Mouse (Mus musculus): ENCODE results near the gene Fbxo28. TPM values are rescaled to one million over a fixed set of nuclear protein-coding genes. Genes with fewer than 3 reads are reported as not detected.

Fbxo28 gene
- polyA plus RNA-seq, 1 experiment from 2014 or later: 31.8 TPM

DNA sequence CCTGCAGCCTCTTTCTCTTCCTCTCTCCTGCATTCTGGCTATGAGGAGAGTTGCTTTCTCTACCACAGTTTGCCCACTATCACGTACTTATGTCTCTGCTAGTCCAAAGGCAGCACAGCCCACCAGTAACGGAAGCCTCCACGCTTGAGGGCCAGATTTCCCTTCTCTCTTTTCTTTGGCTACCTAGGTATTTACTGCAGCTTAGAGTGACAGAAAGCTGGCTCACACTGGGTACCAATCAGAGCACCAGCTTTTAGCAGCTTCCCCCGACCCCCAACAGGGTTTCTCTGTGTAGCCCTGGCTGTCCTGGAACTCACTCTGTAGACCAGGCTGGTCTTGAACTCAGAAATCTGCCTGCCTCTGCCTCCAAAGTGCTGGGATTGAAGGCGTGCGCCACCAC is 36.1 kb upstream of the Fbxo28 start:
- no peak overlapping the region for H3K27ac ChIP-seq (replicated peaks; ENCODE audit: low read depth, low read length)
- ATAC-seq (replicated peaks; ENCODE audit: insufficient number of reproducible peaks, low FRiP score, low TSS enrichment, low read depth) (no peak), DNase-seq (ENCODE audit: low spot score) (no peak)
- no peak overlapping the region for H3K4me3 ChIP-seq (ENCODE audit: low read depth, low read length)
- 83% methylated on average over 6 of the region's 6 CpGs for WGBS
- H3K9me3 ChIP-seq (replicated peaks; ENCODE audit: control insufficient read depth, low read length): no peaks in the 10 kb centered on the region
- no peaks in the 10 kb centered on the region for H3K27me3 ChIP-seq (ENCODE audit: control insufficient read depth, insufficient read depth, low read length)
- no peak overlapping the region for H3K4me2 ChIP-seq (ENCODE audit: low read depth, low read length)
- no peak overlapping the region for H3K9ac ChIP-seq (replicated peaks; ENCODE audit: low read length)
- H3K4me1 ChIP-seq (ENCODE audit: control insufficient read depth, insufficient read depth, low read length): no peaks in the 10 kb centered on the region
- H3K36me3 ChIP-seq (replicated peaks; ENCODE audit: control insufficient read depth, insufficient read depth, low read depth, low read length): no peaks in the 10 kb centered on the region

DNA sequence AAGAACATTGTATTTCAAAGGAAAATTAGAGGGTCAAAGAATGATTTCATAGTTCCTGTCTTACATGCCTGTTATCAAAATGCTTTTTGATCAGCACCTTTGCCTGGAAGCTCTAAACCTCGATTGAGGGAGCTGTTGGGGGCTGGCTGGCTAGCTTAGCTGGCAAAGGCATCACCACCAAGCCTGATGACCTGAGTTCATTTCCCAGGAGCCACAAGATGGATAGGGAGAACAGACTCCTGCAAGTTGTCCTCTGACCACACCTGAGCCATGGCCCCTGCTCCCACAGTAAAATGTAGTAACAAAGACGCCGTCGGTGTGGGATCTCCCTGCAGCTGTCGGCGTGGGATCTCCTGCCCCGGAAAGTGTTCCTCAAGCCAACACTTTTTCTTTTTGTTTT is 35.4 kb upstream of the Fbxo28 start:
- no peak overlapping the region for H3K4me2 ChIP-seq (ENCODE audit: low read depth, low read length)

DNA sequence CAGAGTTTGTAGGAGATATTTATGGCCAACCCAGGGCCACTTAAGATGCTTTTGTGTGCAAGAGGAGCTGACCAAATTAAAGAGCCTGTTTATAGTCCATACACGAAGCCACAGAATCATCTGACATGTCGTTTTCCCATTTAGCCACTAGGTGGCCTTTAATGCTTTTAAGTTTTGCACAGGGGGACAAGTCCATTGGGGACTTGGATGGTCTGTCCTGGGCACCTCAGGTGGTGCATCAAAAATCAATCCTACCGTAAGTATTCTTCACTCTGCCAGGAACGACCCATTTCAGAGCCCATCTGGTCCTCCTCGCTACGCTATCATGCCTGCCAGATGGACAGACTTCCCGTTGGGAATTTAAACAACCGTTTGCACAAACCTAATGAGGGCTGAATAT is 34.8 kb upstream of the Fbxo28 start:
- Histone ChIP-seq H3K27ac (replicated peaks; ENCODE audit: low read depth, low read length) (no peak overlapping the region), H3K9ac (replicated peaks; ENCODE audit: low read length) (no peak overlapping the region), H3K4me1 (ENCODE audit: control insufficient read depth, insufficient read depth, low read length) (no peaks in the 10 kb centered on the region), H3K36me3 (replicated peaks; ENCODE audit: control insufficient read depth, insufficient read depth, low read depth, low read length) (no peaks in the 10 kb centered on the region), H3K4me3 (ENCODE audit: low read depth, low read length) (no peak overlapping the region), H3K4me2 (ENCODE audit: low read depth, low read length) (no peak overlapping the region), H3K27me3 (ENCODE audit: control insufficient read depth, insufficient read depth, low read length) (no peaks in the 10 kb centered on the region), H3K9me3 (replicated peaks; ENCODE audit: control insufficient read depth, low read length) (no peaks in the 10 kb centered on the region)
- ATAC-seq (replicated peaks; ENCODE audit: insufficient number of reproducible peaks, low FRiP score, low TSS enrichment, low read depth) (no peak), DNase-seq (ENCODE audit: low spot score) (peak; percentile 79)
- 29% methylated on average over 8 of the region's 8 CpGs for WGBS

More for the DNA sequence above, 35.4 kb upstream of the Fbxo28 start:
- Histone ChIP-seq H3K36me3 (replicated peaks; ENCODE audit: control insufficient read depth, insufficient read depth, low read depth, low read length) (no peaks in the 10 kb centered on the region), H3K9me3 (replicated peaks; ENCODE audit: control insufficient read depth, low read length) (no peaks in the 10 kb centered on the region), H3K27ac (replicated peaks; ENCODE audit: low read depth, low read length) (no peak overlapping the region), H3K4me3 (ENCODE audit: low read depth, low read length) (no peak overlapping the region), H3K27me3 (ENCODE audit: control insufficient read depth, insufficient read depth, low read length) (no peaks in the 10 kb centered on the region), H3K4me1 (ENCODE audit: control insufficient read depth, insufficient read depth, low read length) (no peaks in the 10 kb centered on the region), H3K9ac (replicated peaks; ENCODE audit: low read length) (no peak overlapping the region)
- ATAC-seq (replicated peaks; ENCODE audit: insufficient number of reproducible peaks, low FRiP score, low TSS enrichment, low read depth) (no peak), DNase-seq (ENCODE audit: low spot score) (no peak)
- WGBS: 85% methylated on average over 7 of the region's 7 CpGs

DNA sequence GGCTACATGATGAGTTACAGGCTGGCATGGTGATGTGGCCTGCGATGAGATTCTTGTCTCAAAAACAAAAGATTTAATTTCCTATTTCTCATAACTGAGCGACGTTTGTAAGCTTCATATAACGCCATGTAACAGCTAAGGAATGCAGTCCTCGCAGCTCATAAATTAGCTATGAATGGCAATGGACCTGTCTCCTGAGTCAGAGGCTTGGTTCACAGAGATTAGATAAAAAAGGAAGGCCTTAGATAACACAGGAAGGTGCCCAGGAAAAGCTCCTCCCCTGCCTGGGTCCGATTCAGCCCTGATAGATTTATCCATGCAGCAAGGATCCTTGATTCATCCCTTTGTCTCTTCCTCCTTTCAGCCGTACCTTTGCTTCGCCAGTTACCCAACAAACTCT is 30.5 kb upstream of the Fbxo28 start:
- Histone ChIP-seq H3K9ac (replicated peaks; ENCODE audit: low read length) (no peak overlapping the region), H3K27me3 (ENCODE audit: control insufficient read depth, insufficient read depth, low read length) (no peaks in the 10 kb centered on the region; the same call in 1 of the 2 replicates), H3K4me3 (ENCODE audit: low read depth, low read length) (no peak overlapping the region), H3K4me1 (ENCODE audit: control insufficient read depth, insufficient read depth, low read length) (no peaks in the 10 kb centered on the region), H3K27ac (replicated peaks; ENCODE audit: low read depth, low read length) (no peak overlapping the region), H3K9me3 (replicated peaks; ENCODE audit: control insufficient read depth, low read length) (no peaks in the 10 kb centered on the region), H3K4me2 (ENCODE audit: low read depth, low read length) (no peak overlapping the region), H3K36me3 (replicated peaks; ENCODE audit: control insufficient read depth, insufficient read depth, low read depth, low read length) (no peaks in the 10 kb centered on the region)
- ATAC-seq (replicated peaks; ENCODE audit: insufficient number of reproducible peaks, low FRiP score, low TSS enrichment, low read depth): no peak
- WGBS: 81% methylated on average over 8 of the region's 8 CpGs
- DNase-seq (ENCODE audit: low spot score): no peak

DNA sequence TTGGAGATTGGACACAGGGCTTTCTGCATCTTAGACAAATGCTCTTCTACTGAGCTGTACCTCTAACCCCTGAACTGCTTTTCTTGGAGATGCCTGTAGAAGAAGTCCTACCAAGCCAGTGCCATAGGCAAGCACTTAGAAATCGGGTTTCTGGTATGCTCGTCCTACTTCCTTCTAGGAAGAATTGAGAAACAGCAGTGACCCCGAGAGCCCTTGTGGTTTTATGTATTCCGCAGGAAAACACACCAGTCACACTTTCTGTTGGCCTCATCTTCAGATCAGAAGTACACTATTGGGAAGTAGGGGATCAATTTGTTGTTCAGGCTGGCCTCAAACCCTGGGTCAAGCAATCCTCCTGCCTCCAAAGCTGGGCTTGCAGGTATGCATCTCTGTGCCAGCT is 28.0 kb upstream of the Fbxo28 start:
- Histone ChIP-seq H3K27me3 (ENCODE audit: control insufficient read depth, insufficient read depth, low read length) (no peaks in the 10 kb centered on the region; the same call in 1 of the 2 replicates), H3K4me3 (ENCODE audit: low read depth, low read length) (no peak overlapping the region), H3K4me1 (ENCODE audit: control insufficient read depth, insufficient read depth, low read length) (no peaks in the 10 kb centered on the region), H3K27ac (replicated peaks; ENCODE audit: low read depth, low read length) (no peak overlapping the region), H3K4me2 (ENCODE audit: low read depth, low read length) (no peak overlapping the region), H3K9ac (replicated peaks; ENCODE audit: low read length) (no peak overlapping the region), H3K36me3 (replicated peaks; ENCODE audit: control insufficient read depth, insufficient read depth, low read depth, low read length) (no peaks in the 10 kb centered on the region), H3K9me3 (replicated peaks; ENCODE audit: control insufficient read depth, low read length) (no peaks in the 10 kb centered on the region)
- ATAC-seq (replicated peaks; ENCODE audit: insufficient number of reproducible peaks, low FRiP score, low TSS enrichment, low read depth) (no peak), DNase-seq (ENCODE audit: low spot score) (no peak)
- whole genome bisulfite sequencing: 78% methylated on average over 4 of the region's 4 CpGs

DNA sequence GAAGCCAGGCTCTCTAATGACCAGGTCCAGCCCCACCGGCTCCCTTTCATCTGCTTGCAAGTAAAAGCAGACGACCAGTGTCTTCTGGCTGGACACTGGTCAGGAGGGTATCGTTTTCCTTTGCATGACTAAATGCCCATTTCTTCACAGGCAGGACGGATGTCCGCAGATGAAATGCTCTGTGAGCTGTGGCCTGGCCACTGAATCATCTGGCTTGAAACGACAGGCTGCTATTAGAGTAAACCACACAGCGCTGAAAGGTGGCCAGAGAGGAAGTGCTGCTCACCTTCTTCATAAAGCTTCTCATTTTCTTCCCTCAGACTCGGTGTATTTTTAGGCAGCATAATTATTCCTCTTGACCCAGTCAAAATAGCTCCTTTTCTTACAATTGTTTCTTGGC is 27.4 kb upstream of the Fbxo28 start:
- Histone ChIP-seq H3K4me1 (ENCODE audit: control insufficient read depth, insufficient read depth, low read length) (no peaks in the 10 kb centered on the region), H3K4me2 (ENCODE audit: low read depth, low read length) (no peak overlapping the region), H3K36me3 (replicated peaks; ENCODE audit: control insufficient read depth, insufficient read depth, low read depth, low read length) (no peaks in the 10 kb centered on the region), H3K4me3 (ENCODE audit: low read depth, low read length) (no peak overlapping the region), H3K27me3 (ENCODE audit: control insufficient read depth, insufficient read depth, low read length) (no peaks in the 10 kb centered on the region; the same call in 1 of the 2 replicates), H3K9me3 (replicated peaks; ENCODE audit: control insufficient read depth, low read length) (no peaks in the 10 kb centered on the region), H3K27ac (replicated peaks; ENCODE audit: low read depth, low read length) (no peak overlapping the region), H3K9ac (replicated peaks; ENCODE audit: low read length) (no peak overlapping the region)
- WGBS: 46% methylated on average over 8 of the region's 8 CpGs
- ATAC-seq (replicated peaks; ENCODE audit: insufficient number of reproducible peaks, low FRiP score, low TSS enrichment, low read depth): no peak
- no peak for DNase-seq (ENCODE audit: low spot score)

DNA sequence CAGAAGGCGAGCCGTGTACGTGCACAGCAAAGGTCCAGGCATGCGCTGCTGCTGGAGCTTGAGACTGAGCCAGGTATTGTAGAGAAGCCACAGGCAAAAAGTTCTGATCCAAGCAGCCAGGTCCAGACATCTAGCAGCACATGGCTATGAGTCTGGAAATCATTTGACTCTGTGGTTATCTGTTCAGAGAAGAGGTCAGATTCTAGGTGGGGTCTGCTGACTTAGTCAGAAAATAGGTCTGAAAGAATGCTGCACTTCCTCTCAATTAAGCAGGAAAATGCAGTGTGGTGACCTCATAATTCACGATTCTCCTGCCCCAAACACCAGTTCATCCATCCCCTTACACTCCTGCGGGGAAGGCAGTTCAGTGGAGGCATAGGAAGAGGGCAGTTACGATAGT is 26.9 kb upstream of the Fbxo28 start:
- H3K27me3 ChIP-seq (ENCODE audit: control insufficient read depth, insufficient read depth, low read length): no peaks in the 10 kb centered on the region; the same call in 1 of the 2 replicates
- 61% methylated on average over 7 of the region's 7 CpGs for WGBS
- no peaks in the 10 kb centered on the region for H3K9me3 ChIP-seq (replicated peaks; ENCODE audit: control insufficient read depth, low read length)
- no peaks in the 10 kb centered on the region for H3K36me3 ChIP-seq (replicated peaks; ENCODE audit: control insufficient read depth, insufficient read depth, low read depth, low read length)
- H3K27ac ChIP-seq (replicated peaks; ENCODE audit: low read depth, low read length): no peak overlapping the region
- no peaks in the 10 kb centered on the region for H3K4me1 ChIP-seq (ENCODE audit: control insufficient read depth, insufficient read depth, low read length)
- no peak overlapping the region for H3K4me3 ChIP-seq (ENCODE audit: low read depth, low read length)
- no peak overlapping the region for H3K9ac ChIP-seq (replicated peaks; ENCODE audit: low read length)
- DNase-seq (ENCODE audit: low spot score): peak; percentile 3
- ATAC-seq (replicated peaks; ENCODE audit: insufficient number of reproducible peaks, low FRiP score, low TSS enrichment, low read depth): no peak
- no peak overlapping the region for H3K4me2 ChIP-seq (ENCODE audit: low read depth, low read length)

DNA sequence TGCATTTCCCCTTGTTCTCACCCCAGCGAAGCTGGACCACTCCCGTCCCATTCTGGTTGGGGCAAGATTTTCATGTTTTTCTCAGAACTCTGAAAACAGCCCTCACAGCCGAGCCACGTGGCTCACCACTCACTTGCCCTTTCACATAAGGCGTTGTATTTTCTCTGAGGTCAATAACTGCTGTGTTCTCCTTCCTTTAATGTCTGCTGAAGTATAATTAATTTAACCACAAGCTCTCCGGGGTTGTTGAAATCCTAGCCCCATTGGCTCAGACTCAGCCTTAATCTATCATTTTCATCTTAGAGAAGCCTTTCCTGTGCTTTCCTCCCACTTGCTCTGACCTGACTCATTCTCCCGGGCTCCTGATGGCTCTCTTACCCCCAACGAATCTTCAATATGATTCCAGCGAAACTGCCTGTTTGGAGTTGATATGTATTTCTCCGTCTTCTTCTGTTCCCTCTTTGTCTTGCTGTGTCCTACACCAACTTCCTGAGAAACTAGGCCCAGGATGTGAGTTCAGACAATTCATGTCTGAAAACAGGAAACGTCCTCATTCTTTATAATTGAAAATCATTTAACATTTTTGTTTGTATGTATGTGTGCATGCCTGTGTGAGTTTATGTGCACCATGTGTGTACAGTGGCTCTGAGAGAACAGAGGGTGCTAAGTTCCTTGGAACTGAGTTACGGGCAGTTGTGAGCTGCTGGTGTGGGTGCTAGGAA is 22.4 kb upstream of the Fbxo28 start:
- ATAC-seq (replicated peaks; ENCODE audit: insufficient number of reproducible peaks, low FRiP score, low TSS enrichment, low read depth): no peak
- WGBS: 72% methylated on average over 12 of the region's 12 CpGs

More for the DNA sequence above, 22.4 kb upstream of the Fbxo28 start:
- Histone ChIP-seq H3K4me2 (ENCODE audit: low read depth, low read length) (no peak overlapping the region), H3K9me3 (replicated peaks; ENCODE audit: control insufficient read depth, low read length) (no peaks in the 10 kb centered on the region), H3K4me1 (ENCODE audit: control insufficient read depth, insufficient read depth, low read length) (no peaks in the 10 kb centered on the region), H3K27me3 (ENCODE audit: control insufficient read depth, insufficient read depth, low read length) (no peaks in the 10 kb centered on the region; the same call in 1 of the 2 replicates), H3K9ac (replicated peaks; ENCODE audit: low read length) (no peak overlapping the region), H3K27ac (replicated peaks; ENCODE audit: low read depth, low read length) (no peak overlapping the region), H3K36me3 (replicated peaks; ENCODE audit: control insufficient read depth, insufficient read depth, low read depth, low read length) (no peaks in the 10 kb centered on the region), H3K4me3 (ENCODE audit: low read depth, low read length) (no peak overlapping the region)
- no peak for DNase-seq (ENCODE audit: low spot score)
